Mouse (Mus musculus) naive thymus-derived CD4-positive, alpha-beta T cell, adult 2 months (primary cell): Measurements from ENCODE around the gene Birc2.
A peak's percentile ranks its signal among the peaks of the same experiment; 100 is the strongest.

Experiments
- DNase-seq: peaks from one replicate; pipeline ENCODE4 v3.0.0-alpha.2; 2011; ENCODE audit warnings: low read depth

Gene Birc2

DNA sequence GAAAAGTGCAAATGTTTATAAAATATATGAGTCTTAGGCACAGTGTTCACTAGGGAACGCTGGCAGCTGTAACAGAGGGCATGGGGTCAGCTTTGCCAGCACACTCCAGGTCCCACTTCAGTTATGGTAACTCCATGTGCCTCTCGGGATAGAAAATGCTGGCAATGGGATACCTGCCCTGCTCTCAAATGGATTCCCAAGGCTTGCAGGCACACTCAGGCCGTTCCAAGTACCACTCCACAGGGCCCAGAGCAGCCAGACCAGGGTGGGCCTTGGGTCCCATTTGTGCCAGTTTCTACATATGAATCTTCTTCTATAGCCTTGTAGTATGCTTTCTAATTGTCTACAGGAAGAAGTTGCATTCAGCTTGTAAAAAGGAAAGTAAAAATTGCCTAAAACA, 51.5 kb downstream of the Birc2 start:
- no peak for DNase-seq

- no peak for DNase-seq
These were observed 52.2 kb downstream of the Birc2 start for GRCm38 (mm10) chr9:7784615-7785012.

DNA sequence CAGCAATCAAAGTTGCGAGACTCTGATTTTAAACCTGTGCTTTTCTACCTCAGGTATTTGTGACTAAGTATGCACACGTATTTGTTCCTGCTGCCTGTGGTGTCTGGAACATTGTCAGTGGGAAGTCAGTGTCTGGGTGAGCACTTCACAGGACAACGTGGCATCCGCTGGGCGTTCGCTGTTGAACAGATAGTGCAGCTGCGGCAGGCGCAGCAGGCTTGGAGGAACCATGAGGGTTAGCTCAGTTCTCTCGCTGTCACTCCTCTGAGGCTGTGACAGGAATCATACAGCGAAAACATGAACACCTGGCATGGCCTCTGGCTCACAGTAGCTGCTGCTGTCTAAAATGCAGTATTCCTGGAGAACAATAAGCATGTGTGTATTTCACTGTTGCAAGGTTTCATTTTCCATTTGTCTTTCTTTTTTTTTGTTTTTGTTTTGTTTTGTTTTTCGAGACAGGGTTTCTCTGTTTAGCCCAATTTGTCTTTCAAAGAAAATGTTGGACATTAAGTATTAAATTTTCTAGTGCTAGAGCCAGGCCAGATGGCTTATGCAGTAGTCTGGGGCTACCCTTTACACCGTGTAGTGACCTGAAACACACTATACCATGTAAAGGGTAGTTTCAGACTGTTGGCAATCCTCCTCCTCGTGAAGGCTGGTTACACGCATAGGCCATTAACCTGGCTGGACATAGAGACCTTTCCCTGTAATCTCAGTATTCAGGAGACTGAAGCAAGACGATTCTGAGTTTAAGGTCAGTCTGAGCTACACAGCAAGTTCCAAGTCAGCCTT, 52.8 kb downstream of the Birc2 start:
- peak; percentile 65 for DNase-seq

- DNase-seq, result peak; percentile 80
These were observed 56.4 kb downstream of the Birc2 start for GRCm38 (mm10) chr9:7780250-7781150.

- no peak for DNase-seq
These were observed 57.1 kb downstream of the Birc2 start for GRCm38 (mm10) chr9:7779786-7780185.

GRCm38 (mm10) chr9:7778771-7779170, 58.1 kb downstream of the Birc2 start:
- peak; percentile 48 for DNase-seq

DNA sequence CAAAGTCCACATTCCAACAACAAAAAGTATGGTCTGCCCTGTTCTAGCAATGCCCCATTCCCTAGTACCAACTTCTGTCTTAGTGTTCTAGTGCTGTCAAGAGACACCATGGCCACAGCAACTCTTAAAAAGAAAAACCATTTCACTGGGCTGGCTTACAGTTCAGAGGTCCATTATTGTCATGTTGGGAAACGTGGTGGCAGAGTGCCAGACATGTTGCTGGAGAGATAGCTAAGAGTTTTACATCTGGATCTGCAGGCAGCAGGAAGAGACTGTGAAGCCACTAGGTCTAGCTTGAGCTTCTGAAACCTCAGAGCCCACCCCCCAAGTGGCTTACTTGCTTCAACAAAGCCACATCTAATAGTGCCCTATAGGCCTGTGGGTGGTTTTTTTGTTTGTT, 59.2 kb downstream of the Birc2 start:
- DNase-seq, result no peak

GRCm38 (mm10) chr9:7776940-7777339, 59.9 kb downstream of the Birc2 start:
- DNase-seq, result no peak

DNA sequence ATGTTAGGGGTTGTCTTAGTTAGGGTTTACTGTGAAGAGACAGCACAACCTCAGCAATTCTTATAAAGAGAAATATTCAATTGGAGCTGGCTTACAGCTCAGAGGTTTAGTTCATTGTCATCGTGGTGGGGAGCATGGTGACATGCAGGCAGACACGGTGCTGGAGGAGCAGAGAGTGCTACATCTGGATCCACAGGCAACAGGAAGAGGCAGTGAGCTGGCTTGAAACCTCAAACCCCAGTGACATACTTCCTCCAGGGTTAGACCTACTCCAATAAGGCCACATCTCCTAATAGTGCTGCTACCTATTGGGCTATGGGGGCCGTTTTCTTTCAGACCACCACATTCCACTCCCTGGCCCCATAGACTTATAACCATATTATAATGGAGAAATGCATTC, 60.9 kb downstream of the Birc2 start:
- DNase-seq, result peak; percentile 67

DNA sequence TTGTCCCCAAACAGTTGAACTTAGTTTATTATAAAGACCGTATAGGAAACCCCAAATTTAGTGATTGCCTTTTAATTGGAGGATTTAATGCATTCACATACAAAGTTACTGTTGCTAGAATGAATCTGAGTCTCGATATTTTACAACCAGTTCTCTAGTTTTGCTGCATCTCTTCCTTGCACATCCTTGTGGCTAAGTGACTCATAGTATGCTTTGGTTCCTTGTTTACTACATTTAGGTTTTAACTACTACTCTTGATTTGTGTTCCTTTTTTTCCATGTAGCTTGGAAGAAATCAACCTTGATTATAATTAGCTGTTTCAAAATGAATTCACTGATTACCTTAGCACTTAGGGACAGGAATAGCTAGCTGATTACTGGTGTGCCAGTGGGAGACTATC, 61.9 kb downstream of the Birc2 start:
- peak; percentile 26 for DNase-seq

DNA sequence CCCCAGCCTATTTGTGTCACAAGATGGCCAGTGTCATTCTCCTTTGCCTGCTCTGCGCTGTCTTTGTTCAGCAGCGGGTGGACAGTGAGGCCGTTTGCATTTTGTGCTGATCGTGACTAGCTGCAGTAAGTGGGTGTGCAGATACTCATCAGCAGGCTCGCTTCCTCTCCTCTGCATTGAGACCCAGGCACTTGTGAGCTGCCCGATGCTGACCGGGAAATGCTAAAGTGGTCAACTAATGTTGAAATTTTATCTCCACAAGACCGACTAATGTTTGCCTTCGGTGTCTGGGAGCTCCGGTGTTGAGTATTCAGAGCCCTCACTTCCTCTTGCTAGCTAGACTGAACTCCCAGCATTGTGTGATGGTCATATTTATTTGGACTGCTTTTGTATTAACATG, 62.3 kb downstream of the Birc2 start:
- DNase-seq, result peak; percentile 20

DNA sequence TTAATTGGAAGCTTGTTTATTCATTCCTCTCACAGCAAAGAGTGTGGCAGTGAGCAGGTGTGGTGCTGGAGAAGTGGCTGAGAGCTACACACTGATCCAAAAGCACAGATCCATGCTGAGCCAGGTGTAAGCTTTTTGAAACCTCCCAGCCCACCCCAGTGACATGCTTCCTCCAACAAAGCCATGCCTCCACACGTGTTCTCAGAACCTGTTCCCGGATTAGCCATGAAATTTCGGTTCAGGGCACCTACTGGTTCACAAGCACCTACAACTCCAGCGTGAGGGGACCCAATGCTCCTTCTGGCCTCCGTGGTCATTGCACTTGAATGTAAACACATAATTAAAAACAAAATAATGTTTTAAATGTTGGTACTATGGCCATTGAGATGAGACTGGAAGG, 63.2 kb downstream of the Birc2 start:
- no peak for DNase-seq

DNA sequence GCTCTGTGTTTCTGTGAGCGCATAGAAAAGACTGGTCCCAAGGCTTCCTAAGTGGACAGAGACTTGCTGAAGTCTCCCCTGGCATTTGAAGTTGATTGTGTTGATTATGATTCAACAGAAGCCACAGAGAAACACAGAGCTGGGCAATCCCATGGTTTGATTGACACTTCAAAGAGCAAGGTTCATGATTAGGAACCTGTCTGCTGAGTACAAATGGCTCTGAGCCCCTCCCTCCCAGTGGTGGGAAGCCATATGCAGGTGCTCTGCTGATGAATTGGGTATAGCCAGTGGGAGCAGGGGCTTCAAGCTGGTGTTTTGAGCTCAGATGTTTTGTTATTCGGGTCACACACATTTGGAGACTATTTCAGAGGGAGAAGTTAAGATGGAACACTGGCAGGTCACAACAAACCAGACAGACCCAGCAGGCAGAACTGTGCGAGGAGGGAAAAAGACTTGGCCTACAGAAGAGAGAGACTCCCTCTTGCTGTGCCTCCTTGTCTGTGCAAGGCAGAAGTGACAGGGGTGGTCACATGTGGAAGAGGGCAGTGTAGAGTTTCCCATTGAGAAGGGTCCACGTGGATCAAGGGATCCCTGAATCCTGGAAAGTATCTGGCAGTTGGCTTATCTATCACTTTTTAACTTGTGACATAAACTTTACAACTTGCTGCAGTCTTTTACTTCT, 64.0 kb downstream of the Birc2 start:
- DNase-seq, result no peak

DNA sequence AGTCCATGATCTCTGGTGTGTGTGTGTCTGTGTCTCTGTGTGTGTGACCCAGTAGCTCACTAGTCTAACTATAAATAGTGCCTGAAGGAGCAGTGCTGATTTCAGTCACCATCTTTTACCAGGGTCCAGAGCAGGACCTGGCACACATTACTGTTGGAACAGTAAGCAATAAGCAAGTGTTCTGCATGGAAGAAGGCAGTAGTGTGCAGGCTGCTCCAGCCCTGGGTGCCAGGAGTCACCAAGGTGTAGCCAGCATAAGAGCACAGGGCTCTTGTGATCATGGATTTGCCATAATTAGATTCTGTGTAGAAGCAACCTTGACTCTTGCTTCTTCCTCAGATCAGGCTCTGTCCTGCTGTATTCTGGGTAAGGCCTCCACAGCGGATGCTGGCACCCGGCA, 64.5 kb downstream of the Birc2 start:
- no peak for DNase-seq

DNA sequence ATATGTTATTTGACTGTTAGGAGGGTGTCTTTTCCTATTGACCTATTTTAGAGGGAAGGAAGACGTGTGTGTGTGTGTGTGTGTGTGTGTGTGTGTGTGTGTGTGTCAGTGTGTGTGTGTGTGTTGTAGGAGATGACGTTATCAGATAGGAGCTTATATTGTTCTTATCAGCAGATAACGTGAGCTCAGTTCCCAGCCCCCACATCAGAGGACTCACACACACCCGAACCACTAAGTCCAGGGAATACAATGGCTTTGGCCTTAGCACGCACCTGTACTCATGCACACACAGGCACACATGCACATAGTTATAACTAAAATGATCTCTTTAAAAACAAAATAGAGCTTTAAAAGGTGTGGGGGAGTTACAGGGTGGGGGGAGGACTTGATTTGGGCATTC, 67.4 kb downstream of the Birc2 start:
- DNase-seq, result no peak

- no peak for DNase-seq
These were observed 67.8 kb downstream of the Birc2 start for GRCm38 (mm10) chr9:7769081-7769480.
